Mouse (Mus musculus) thymus, postnatal 25 days (tissue): ENCODE data around the gene Serpina1e.
A peak's percentile ranks its signal among the peaks of the same experiment; 100 is the strongest.

Experiments
- DNase-seq: peaks from one replicate; pipeline ENCODE4 v3.0.0; 2022

Gene Serpina1e

GRCm38 (mm10) chr12:103958798-103959197 is at the start of gene Serpina1e:
Serpina1e (minus strand) TSS chr12:103958975.
- no peak for DNase-seq

GRCm38 (mm10) chr12:104004689-104005088 is 45.9 kb upstream of the Serpina1e start:
- no peak for DNase-seq

- no peak for DNase-seq
Observed at GRCm38 (mm10) chr12:104003238-104003612, 44.5 kb upstream of the Serpina1e start.

DNA sequence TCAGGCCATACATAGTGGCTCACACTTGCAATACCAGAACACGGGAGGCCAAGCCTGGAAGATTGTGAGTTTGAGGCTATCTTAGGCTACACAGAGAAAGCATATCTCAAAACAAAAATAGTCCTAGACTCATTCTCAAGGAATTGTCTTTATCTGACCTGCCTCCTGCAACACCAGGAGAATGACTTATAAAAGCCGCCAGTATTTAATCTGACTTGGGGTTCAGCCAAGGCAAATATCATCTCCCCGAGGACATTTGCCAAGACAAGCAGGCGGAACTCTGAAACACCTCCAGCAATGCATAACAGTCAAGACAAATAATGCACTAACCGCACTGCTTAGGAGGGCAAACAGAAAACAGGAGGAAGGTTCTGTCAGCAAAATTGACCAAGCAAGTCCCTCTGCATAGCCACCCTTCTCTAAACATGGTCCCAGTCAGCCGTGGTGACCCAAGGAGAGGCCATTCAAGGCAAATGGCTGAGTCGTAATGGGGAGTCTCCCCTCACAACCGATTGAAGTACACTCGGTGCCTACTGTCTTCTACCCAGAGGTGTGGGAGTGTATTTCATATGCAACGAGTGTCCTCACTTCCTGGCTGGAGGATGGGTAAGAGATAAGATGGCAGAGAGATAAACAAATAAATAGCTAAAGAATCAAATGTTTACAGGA is 43.9 kb upstream of the Serpina1e start:
- no peak for DNase-seq

GRCm38 (mm10) chr12:104000594-104000993 is 41.8 kb upstream of the Serpina1e start:
- no peak for DNase-seq

GRCm38 (mm10) chr12:103999611-104000010 is 40.8 kb upstream of the Serpina1e start:
- no peak for DNase-seq

DNA sequence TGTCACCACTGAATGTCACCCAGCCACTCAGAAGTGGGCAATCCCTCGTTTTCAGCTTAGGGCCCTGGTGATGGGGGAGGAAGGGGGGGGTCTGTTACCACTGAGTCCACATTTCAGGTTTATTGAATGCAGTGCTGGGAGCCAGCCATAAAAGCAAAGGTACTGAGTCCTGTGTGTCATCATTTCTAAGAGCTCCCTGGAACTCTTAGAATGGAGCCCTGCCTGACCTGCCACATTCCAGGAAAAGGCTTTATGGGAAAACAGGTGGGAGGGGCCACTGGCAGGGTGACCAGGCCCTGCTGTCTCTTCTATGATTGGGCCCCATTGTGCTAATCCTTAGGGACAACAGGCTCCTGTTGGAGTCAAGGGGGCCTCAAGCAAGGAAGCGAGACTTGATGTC is 37.7 kb upstream of the Serpina1e start:
- no peak for DNase-seq

GRCm38 (mm10) chr12:103995292-103996072 is 36.7 kb upstream of the Serpina1e start:
- DNase-seq: peak; percentile 44

DNA sequence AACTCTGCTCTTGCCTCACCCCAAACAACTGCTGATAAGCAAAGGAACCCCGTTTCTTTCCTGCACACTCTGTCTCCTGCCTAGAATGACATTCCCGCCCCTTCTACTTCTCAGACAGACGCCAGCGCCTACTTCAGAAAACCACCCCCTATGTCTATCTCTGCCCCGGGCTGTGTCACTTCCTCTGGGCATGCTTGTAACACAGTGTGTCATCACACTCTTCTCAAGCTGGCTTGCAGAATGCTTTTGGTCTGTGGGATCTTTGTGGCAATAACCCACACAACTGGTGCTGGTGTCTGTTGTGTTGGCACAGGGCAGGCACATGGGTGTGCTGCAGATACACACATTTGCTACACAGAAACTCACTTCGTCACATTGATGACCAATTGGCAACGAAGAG is 34.2 kb upstream of the Serpina1e start:
- DNase-seq: no peak

DNA sequence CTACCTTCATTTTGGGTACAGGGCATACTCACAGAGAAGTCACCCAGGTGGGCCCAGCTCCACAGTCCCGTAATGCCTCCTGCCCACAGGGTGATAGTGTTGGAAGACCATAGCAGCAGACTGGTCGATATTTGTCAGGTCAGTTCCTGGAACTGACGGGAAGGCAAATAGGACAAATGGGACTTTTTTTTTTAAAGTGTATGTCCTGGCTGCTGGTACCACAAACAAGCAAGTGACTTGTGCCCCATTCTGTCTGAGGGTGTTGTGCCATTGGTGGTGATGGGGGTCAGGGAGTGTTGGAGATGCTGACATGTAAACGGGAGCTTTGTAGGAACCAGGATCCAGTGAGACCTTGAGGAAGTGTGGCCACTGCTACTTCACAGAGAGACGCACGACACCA is 31.1 kb upstream of the Serpina1e start, which contains the start of gene Serpina11:
Gene Serpina11, minus strand, starts transcription at position 101 of the 400 bp plus-strand sequence.
- no peak for DNase-seq

DNA sequence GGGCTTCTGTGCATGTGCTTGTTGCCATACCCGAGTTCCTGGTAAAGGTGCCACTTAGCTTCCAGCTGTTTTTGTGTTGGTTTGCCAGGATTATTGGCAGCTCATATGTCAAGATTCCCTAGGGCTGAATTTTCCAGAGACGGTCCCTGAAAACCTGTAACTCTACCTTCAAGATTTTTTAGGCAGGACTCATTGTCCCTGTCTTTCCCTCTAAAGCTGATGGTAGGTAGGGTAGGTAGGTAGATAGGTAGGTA is 30.7 kb upstream of the Serpina1e start:
- DNase-seq: no peak

- no peak for DNase-seq
Observed at GRCm38 (mm10) chr12:103988754-103989513, 30.2 kb upstream of the Serpina1e start.

GRCm38 (mm10) chr12:103985868-103986267 is 27.1 kb upstream of the Serpina1e start:
- DNase-seq: no peak

- DNase-seq: peak; percentile 20
Observed at GRCm38 (mm10) chr12:103984935-103985334, 26.2 kb upstream of the Serpina1e start.

GRCm38 (mm10) chr12:103981646-103982360 is 23.0 kb upstream of the Serpina1e start:
- no peak for DNase-seq

GRCm38 (mm10) chr12:103978294-103978693 is 19.5 kb upstream of the Serpina1e start:
- DNase-seq: no peak

- DNase-seq: no peak
Observed at GRCm38 (mm10) chr12:103977846-103978245, 19.1 kb upstream of the Serpina1e start.

DNA sequence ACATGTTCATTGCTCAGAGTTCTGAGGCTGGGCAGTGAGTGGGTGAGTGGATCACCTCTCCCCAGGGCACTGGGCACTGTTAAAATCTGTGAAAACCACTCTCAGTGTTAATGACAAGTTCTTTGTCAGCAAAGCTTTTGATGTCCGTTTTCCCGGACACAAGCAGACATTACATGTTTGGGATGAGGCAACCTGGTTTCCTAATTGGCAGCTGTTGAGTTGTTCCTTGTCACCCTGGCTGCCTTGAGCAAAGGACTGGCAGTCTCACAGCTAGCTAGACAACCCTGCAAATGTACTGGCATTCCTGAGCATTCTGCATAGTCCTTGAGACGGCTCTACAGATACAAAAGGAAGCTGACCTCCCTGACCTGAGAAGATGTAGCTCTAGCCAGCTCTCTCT is 18.3 kb upstream of the Serpina1e start:
- no peak for DNase-seq

DNA sequence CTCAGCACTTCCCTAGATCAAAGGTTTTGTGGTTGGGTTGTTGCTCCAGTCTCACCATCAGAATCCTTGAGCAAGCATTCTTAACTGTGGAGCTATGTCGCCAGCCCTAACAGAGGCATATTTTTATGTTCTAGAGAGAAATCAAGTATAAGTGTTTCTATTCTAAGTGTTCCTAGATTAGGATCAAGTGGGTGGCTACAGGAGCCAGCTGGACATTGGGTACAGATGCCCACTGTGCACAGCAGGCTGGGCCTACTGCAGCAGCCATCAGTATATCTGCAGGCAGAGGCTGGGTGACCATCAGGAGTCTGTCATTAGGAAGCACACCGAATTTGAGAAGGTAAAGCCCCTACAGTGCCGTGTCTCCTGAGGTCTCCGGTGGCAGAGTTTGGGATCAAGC is 12.3 kb upstream of the Serpina1e start:
- DNase-seq: no peak

- DNase-seq: no peak
Observed at GRCm38 (mm10) chr12:103969577-103970116, 10.9 kb upstream of the Serpina1e start.

- DNase-seq: no peak
Observed at GRCm38 (mm10) chr12:103966761-103967160, 8.0 kb upstream of the Serpina1e start.

- no peak for DNase-seq
Observed at GRCm38 (mm10) chr12:103963288-103963687, 4.5 kb upstream of the Serpina1e start.

DNA sequence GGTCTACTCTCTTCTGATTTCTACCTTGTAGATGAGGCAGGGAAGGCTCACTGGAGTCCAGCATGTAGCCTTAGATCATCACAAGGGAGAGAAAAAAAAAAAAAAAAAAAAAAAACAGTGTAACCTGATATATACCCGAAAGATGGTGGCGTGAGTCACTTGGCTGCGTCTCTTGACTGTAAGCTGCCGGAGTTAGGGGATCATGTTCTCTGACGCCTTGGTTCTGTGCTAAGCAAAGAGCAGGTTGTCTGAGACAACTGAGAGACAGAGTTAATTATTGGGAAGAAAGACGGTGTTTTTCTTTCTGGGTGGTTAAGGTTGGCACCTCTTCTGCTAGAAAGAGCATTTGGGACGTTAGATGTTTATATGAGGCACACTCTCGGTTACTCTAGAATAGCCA is 4.1 kb upstream of the Serpina1e start:
- DNase-seq: no peak
